Comparison of ENCODE assay signal across 9 mouse cellular contexts in the genomic region with DNA sequence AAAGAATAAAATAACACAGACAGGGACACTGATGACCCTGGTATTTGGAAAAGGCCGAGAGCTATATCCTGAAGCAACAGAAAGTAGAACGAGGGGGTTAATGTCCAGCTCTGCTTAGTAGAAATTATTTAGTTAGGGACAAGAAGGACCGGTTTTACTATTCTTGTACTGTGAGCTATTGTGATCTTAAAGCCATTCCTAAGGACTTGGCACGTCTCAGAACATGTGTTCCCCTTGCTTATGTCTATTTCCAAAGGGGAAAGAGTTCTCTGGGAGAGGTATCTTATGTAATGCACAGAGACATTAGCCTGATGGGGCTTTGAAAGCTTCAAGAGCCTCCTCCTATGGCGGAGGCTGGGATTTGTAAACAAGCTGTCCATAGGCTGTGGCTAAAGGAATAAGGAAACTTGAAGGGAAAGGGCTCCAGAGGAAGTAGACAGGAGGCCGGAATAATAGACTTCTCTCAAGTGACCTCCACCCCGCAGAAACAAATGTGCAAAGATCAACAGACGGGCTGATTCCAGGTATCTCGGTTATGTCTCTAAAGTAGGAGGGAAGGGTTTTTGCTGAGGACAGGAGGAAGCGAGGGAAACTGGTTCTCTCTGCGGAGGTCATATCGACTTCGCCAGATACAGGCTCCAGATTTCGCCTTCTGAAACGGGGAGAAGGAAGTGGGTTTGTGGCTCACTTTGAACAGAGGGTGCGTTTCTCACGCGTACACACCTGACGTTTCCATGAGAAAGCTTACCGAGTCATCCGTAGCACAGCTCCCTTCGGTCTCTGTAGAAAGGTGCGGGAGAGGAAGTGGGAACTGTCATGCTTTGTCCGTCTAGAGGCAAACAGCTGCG. TPM values are rescaled to one million over a fixed set of nuclear protein-coding genes. Genes with fewer than 3 reads are reported as not detected.
DNase-seq lines count a peak whose midpoint lies in the region; ATAC-seq lines count a peak whose summit lies in the region.
"Had no signal": no experiment of that assay in that cellular context is flagged by ENCODE, and none has a peak within 500 bp of the region (broad histone marks: within the 10 kb centered on the region; RNA-seq: fewer than 3 reads in every experiment).

No protein-coding gene starts in this region.

- no peaks in the 10 kb centered on the region for H3K9me3 ChIP-seq in intestine, embryonic 14.5 days (ENCODE audit: control insufficient read depth, low read length)

- H3K9ac ChIP-seq in intestine, embryonic 14.5 days (ENCODE audit: low read length) = no peak overlapping the region

- peak overlapping the region; percentile 37 for H3K4me2 ChIP-seq in intestine, embryonic 14.5 days (ENCODE audit: low read length)

- peak; percentile 66; the same call in 1 of the 2 replicates for ATAC-seq in intestine, embryonic 14.5 days (replicated peaks; ENCODE audit: low FRiP score, low TSS enrichment, low read depth)
- no peak for ATAC-seq in cerebellum, adult (ENCODE audit: insufficient number of reproducible peaks, low FRiP score, low TSS enrichment)

- WGBS in intestine, embryonic 14.5 days = 60% methylated on average over 25 of the region's 25 CpGs
- 27% methylated on average over 25 of the region's 25 CpGs for WGBS in macrophage (ENCODE audit: missing documents)

- H3K4me3 ChIP-seq in intestine, embryonic 14.5 days (ENCODE audit: low read depth, low read length) = 0 out of 2 replicates have a peak overlapping the region, but pooled peaks have one; percentile 1
- peak overlapping the region; percentile 13; the same call in 1 of the 2 replicates for H3K4me3 ChIP-seq in macrophage (ENCODE audit: inconsistent target)

- DNase-seq in 416B (ENCODE audit: low read depth) = peak; percentile 62
- DNase-seq in CD4-positive helper T cell, adult 2 months (ENCODE audit: low read depth, low spot score) = peak; percentile 64
- DNase-seq in intestine, embryonic 14.5 days (ENCODE audit: low spot score) = no peak
- no peak for DNase-seq in adipocyte (ENCODE audit: low spot score)
- no peak for DNase-seq in left cerebral cortex, postnatal 36 days (ENCODE audit: low spot score in 2 of 2)
- no peak for DNase-seq in adrenal gland, adult 2 months
- DNase-seq: gastrocnemius, postnatal 10 days had no signal

- H3K36me3 ChIP-seq in intestine, embryonic 14.5 days (ENCODE audit: control insufficient read depth, insufficient read depth, low read length) = no peaks in the 10 kb centered on the region
- no peaks in the 10 kb centered on the region for H3K36me3 ChIP-seq in macrophage (ENCODE audit: inconsistent target)

- H3K27ac ChIP-seq in intestine, embryonic 14.5 days (ENCODE audit: low read depth) = peak overlapping the region; percentile 24
- H3K27ac ChIP-seq in macrophage = no peak overlapping the region; the same call in 1 of the 2 replicates

- H3K79me2 ChIP-seq in macrophage (ENCODE audit: inconsistent target) = peaks cover 77% of the 10 kb centered on the region

- H3K27me3 ChIP-seq in intestine, embryonic 14.5 days (replicated peaks; ENCODE audit: control insufficient read depth, insufficient read depth, low read length) = no peaks in the 10 kb centered on the region

- intact Hi-C loops in left cerebral cortex, postnatal 36 days (cut with DNase I) = no loop called here

- H3K4me1 ChIP-seq in intestine, embryonic 14.5 days (replicated peaks; ENCODE audit: control insufficient read depth, insufficient read depth, low read length) = no peaks in the 10 kb centered on the region

RNA-seq across cellular contexts. Expression of a gene that starts 5.4 kb away (rescaled TPM):
- 58.3 and 61.2 TPM in 2 replicates for polyA plus RNA-seq in intestine, embryonic 14.5 days (2014; fragmentation: Nextera tagmentation; extraction: Ambion mirVana)
- 1,000 to 10,000 TPM in 11 of 26 experiments, 100 to 1,000 TPM in 15; 310 to 1,734 (median 948) TPM for total RNA-seq in macrophage (2018; cell fraction: chromatin; rRNA removed)
- total RNA-seq in macrophage (2018; cell fraction: cytosol; rRNA removed) = 1,000 to 10,000 TPM in 4 of 26 experiments, 100 to 1,000 TPM in 22; 554 to 1,295 (median 783) TPM
- 1,000 to 10,000 TPM in 4 of 26 experiments, 100 to 1,000 TPM in 22; 371 to 1,198 (median 818) TPM for total RNA-seq in macrophage (2018; cell fraction: nucleus; rRNA removed)
- 571 to 1,239 TPM (median 1,135 TPM) in 3 replicates for polyA plus RNA-seq in macrophage (2018)
- total RNA-seq in left cerebral cortex, postnatal 36 days (2021) = 1 to 10 TPM; 6.2 to 9.0 TPM
- total RNA-seq in adrenal gland, adult 2 months (2021) = 10 to 100 TPM; 17.1 to 29.1 TPM
- polyA plus RNA-seq in adrenal gland, adult 2 months (2012; rRNA removed) = 1.2 and 1.4 TPM in 2 replicates

RNA-seq across cellular contexts. Expression of a gene that starts 5.7 kb away (rescaled TPM):
- polyA plus RNA-seq in intestine, embryonic 14.5 days (2014; fragmentation: Nextera tagmentation; extraction: Ambion mirVana) = 0.07 TPM in 1 of 2 replicates, not detected in the other
- total RNA-seq in macrophage (2018; cell fraction: chromatin; rRNA removed) = 10 to 100 TPM in 7 of 26 experiments, 1 to 10 TPM in 9, under 1 TPM in 4, not detected in 6; 0.43 to 19.7 (median 5.4) TPM
- 1 to 10 TPM in 8 of 26 experiments, under 1 TPM in 15, not detected in 3; 0.05 to 7.4 (median 0.55) TPM for total RNA-seq in macrophage (2018; cell fraction: cytosol; rRNA removed)
- 10 to 100 TPM in 6 of 26 experiments, 1 to 10 TPM in 12, under 1 TPM in 7, not detected in 1; 0.25 to 24.3 (median 3.4) TPM for total RNA-seq in macrophage (2018; cell fraction: nucleus; rRNA removed)
- 0.06 to 0.11 TPM in 2 of 3 replicates, not detected in the other for polyA plus RNA-seq in macrophage (2018)
- total RNA-seq in left cerebral cortex, postnatal 36 days (2021) = under 1 TPM in 1 of 2 experiments, not detected in 1; 0.12 TPM
- not detected for total RNA-seq in adrenal gland, adult 2 months (2021)
- polyA plus RNA-seq in adrenal gland, adult 2 months (2012; rRNA removed) = not detected in 2 replicates
- total RNA-seq: gastrocnemius, postnatal 10 days had no signal

Comparison
In these comparisons a context has a peak if more than half of its experiments do, and no peak if none do; other contexts are left out.
1. DNase-seq: peak in 416B (single experiment) and CD4-positive helper T cell, adult 2 months (single experiment); none in intestine, embryonic 14.5 days (single experiment), adipocyte (single experiment), left cerebral cortex, postnatal 36 days (0 of 2) and adrenal gland, adult 2 months (single experiment).
2. RNA of a gene that starts 5.4 kb away (polyA plus RNA-seq): 571 to 1,239 TPM in macrophage and 58.3 to 61.2 TPM in intestine, embryonic 14.5 days; 1.2 to 1.4 TPM in adrenal gland, adult 2 months; every median in the first group is over 10 times any median in the second.